Mouse (Mus musculus) testis, adult 2 months (tissue): ENCODE measurements around the gene Htr5b.

Source experiments
- CTCF ChIP-seq: fragments of 200-500 bp; IDR thresholded peaks from 2 replicates; pipeline ENCODE4 v1.5.1; 2012; ENCODE audit warnings: low read depth, mild to moderate bottlenecking, inconsistent platforms, low read length, moderate library complexity; ENCODE audit not compliant: control insufficient read depth, insufficient read depth, insufficient replicate concordance
- POLR2A ChIP-seq: fragments of 200-500 bp; IDR thresholded peaks from 2 replicates; pipeline ENCODE4 v1.6.1; 2012; ENCODE audit warnings: low read depth, mild to moderate bottlenecking, inconsistent platforms, low read length, moderate library complexity; ENCODE audit not compliant: control insufficient read depth

GRCm38 (mm10) chr1:121540361-121540760 lies 12.1 kb upstream of the Htr5b start:
- no peak for TF ChIP-seq CTCF
- TF ChIP-seq POLR2A: no peak
